Mouse (Mus musculus): ENCODE measurements around the gene Tagln3.

The Tagln3 gene

DNA sequence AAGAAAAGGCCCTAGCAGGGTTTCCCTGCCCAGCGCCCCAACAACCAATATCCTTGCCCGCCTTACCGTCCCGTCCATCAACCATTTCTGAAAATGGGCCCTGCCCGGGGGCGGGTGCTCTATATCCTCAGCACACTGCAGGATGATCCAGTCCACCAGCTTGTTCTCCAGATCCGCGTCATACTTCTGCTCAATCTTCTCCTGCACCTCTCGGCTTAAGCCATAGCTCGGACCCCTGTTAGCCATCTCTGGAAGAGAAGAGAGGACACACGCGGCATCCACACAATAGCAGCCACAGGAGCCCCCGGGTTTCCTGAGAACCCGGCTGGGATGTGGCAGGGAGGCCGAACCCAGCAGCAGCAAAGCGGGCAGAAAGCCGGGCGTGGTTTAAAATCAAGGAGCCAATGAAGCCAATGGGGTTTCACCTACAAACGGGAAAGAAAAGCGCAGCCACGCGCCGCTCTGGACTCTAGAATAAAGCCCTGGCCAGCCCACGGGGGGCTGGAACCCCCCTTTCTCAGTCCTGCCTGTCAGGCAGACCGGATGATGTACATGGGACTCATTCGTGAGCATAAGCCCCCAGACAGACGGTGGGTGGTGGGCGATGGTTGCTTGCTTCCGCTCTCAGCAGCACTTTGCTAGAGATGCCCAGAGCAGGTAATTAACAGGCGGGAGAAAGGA, at the start of gene Tagln3:
Gene Tagln3 (minus strand): TSS at position 548 of the 681 bp plus-strand sequence.
- no peaks in the 10 kb centered on the region; the same call in 1 of the 2 replicates for H3K27me3 ChIP-seq (ENCODE audit: control insufficient read depth, insufficient read depth, low read length, poor library complexity, severe bottlenecking)
- no peaks in the 10 kb centered on the region for H3K36me3 ChIP-seq (ENCODE audit: control insufficient read depth, insufficient read depth, low read length, poor library complexity, severe bottlenecking)
- no peak for DNase-seq (ENCODE audit: low read depth, low spot score)

DNA sequence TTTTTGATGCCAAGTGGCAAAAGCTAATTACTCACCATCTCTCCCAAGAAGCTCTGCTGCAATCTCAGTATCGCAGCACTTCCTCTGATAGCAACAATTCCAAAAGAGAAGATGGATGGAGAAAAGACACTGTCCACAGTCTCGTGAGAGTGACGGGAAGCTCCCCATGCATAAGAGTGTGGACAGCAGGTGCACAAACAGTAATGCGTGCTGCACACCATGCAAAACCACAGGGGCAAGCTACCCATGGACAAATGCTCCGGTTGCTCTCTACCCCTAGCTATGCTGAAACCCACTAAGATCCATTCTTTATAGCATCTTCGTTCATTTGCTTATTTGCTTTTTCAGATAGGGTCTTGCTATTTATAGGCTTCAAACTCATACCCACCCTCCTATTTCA, 46.5 kb upstream of the Tagln3 start:
- Histone ChIP-seq H3K27me3 (ENCODE audit: control insufficient read depth, insufficient read depth, low read length, poor library complexity, severe bottlenecking) (no peaks in the 10 kb centered on the region), H3K36me3 (ENCODE audit: control insufficient read depth, insufficient read depth, low read length, poor library complexity, severe bottlenecking) (no peaks in the 10 kb centered on the region)
- no peak for DNase-seq (ENCODE audit: low read depth, low spot score)

DNA sequence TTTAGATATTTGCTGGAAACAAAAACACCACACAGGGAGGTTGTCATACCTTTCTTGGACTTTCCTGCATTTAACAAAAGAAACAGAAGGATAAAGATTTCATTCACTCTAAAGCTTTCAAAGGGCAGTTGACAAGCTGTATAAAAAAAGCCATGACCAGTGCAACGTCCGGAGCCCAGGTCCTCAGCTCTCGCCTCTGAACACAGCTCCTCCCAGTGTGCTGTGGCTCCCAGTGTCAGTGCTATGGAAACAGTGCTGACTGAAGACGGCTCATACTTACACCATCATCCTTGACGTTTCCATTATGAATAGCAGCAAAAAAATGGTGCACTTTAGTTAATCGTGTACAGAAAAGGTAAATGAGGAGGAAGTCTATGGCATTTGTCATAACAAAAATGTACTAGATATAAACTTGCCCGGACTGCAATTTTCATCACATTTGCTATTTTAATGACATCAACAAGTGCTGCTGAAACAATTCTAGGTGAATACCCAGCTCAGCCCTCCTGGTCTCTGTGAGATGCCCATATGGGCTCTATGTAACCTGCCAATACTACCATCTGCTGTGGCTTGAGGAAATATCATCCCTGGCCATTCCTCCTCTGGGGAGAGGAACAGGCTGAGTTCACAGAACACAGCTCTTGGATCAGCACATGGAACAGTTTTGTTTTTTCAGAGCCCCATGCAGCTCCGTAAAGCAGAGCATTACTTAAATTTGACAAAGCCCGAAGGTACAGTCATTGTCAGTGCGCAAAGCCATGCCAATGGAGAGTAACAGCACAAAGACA, 43.6 kb upstream of the Tagln3 start:
- no peak for DNase-seq (ENCODE audit: low read depth, low spot score)
- H3K36me3 ChIP-seq (ENCODE audit: control insufficient read depth, insufficient read depth, low read length, poor library complexity, severe bottlenecking): no peaks in the 10 kb centered on the region
- H3K27me3 ChIP-seq (ENCODE audit: control insufficient read depth, insufficient read depth, low read length, poor library complexity, severe bottlenecking): no peaks in the 10 kb centered on the region

DNA sequence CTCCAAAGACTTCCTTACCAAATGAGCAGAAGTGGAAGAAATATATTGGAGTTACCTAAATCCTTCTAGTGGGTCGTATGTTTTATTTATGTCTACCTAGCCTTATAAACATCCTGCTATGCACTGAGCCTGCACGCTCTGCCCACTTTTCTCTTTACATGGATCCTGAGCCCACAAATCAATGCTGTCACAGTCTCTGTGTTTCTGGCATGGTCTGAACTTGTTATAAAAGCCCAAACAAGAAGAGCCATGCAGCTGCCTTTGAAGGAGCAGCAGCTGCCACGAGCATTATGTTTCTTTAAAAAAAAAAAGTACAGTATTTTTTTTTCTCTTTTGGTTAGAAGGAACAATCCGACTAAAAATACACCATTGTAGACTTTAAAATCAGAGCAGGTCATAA, 43.0 kb upstream of the Tagln3 start:
- DNase-seq (ENCODE audit: low read depth, low spot score): no peak

DNA sequence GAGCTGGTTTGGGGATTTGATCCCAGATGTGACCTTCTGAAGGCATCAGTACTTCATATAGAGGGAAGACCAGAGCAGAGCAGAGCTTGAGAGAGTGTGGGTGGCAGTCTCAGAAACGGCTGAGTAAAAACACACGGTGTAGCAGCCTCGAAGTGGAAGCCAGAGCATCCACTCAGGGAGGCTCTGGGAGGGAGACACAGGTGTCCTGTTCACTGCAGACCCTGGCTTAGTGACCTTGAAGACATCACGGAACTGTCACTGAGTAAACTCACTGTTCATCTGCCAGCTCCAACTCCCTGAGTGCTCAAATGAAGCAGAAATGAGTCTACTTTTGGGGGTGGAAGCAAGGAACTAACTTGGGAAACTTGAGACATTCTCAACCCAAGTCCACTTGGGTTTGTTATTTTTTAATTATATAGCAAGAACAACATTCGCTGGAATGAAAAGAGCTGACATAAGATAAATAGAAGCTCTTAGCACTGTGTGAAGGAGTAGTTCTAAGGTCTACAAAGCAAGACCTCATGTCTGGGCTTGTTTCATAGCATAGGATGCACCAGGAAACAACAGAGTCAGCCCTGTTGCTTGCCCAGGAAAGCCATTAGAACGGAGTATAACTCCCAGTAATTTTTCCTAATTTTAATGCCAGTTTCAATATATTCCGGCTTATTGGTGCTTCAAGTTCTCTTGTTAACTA, 41.5 kb upstream of the Tagln3 start:
- no peaks in the 10 kb centered on the region for H3K27me3 ChIP-seq (ENCODE audit: control insufficient read depth, insufficient read depth, low read length, poor library complexity, severe bottlenecking)
- no peak for DNase-seq (ENCODE audit: low read depth, low spot score)
- no peaks in the 10 kb centered on the region for H3K36me3 ChIP-seq (ENCODE audit: control insufficient read depth, insufficient read depth, low read length, poor library complexity, severe bottlenecking)

More for the DNA sequence above, 43.0 kb upstream of the Tagln3 start:
- Histone ChIP-seq H3K36me3 (ENCODE audit: control insufficient read depth, insufficient read depth, low read length, poor library complexity, severe bottlenecking) (no peaks in the 10 kb centered on the region), H3K27me3 (ENCODE audit: control insufficient read depth, insufficient read depth, low read length, poor library complexity, severe bottlenecking) (no peaks in the 10 kb centered on the region)

DNA sequence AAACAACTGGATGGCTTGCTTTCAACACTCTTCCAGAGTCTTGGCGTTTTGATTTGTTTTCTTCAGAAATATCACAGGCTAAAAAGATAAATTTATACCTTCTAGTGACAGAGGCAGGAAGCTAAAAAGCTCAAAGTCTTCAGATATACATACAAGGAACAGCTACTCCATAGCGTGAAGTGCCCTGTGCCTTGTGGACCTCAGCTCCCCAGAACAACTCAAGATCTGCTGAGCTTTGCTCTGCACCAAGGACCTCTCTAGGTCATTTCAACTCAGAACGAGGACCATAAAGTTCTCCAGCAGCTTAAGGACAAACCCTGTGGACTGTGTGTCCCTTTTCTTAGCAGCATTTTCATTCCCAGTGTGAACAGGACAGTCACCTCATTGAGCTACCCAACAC, 40.7 kb upstream of the Tagln3 start:
- DNase-seq (ENCODE audit: low read depth, low spot score): no peak
- no peaks in the 10 kb centered on the region for H3K36me3 ChIP-seq (ENCODE audit: control insufficient read depth, insufficient read depth, low read length, poor library complexity, severe bottlenecking)

DNA sequence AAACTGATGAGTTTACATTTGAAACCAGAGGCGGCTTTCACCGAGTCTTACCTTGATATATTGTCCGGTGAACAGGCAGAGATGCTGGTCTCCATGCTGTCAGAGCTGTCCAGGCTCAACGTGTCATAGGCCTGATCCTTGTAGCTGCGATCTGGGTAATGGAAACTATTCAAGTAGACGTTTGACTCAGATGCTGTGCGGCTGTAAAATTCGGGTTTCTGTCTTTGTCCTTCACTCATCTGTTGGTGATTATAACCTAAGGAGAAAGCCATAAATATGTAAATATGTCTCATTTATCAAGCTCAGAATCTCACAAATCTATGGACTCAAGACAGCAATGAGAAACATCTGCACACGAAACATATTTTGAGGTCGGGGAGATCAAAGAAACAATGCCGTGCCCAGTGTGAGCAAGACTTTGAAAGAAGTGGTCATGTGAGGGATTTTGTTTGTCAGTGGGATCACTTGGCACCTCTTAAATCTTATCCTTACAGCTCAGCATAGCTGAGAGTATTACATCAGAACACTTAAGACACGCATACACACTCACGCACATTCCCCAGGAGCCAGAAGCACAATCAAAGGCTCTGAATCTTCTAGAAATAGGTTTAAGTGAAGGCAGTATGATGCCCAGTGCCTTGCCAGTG, 38.6 kb upstream of the Tagln3 start:
- H3K27me3 ChIP-seq (ENCODE audit: control insufficient read depth, insufficient read depth, low read length, poor library complexity, severe bottlenecking): no peaks in the 10 kb centered on the region
- no peak for DNase-seq (ENCODE audit: low read depth, low spot score)
- H3K36me3 ChIP-seq (ENCODE audit: control insufficient read depth, insufficient read depth, low read length, poor library complexity, severe bottlenecking): no peaks in the 10 kb centered on the region

More for the DNA sequence above, 40.7 kb upstream of the Tagln3 start:
- no peaks in the 10 kb centered on the region for H3K27me3 ChIP-seq (ENCODE audit: control insufficient read depth, insufficient read depth, low read length, poor library complexity, severe bottlenecking)

DNA sequence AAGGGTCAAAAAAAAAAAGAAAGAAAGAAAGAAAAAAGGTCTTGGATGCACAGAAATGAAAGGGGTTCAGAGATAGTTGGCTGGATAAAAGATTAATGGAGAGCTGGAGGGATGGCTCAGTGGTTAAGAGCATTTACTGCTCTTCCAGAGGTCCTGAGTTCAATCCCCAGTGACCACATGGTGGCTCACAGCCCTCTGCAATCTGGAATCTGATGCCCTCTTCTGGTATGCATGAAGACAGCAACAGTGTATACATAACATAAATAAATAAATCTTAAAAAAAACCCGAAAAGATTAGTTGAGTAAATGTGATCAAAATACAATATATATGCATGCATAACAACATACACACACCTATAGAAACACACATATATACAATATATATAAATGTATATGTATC, 37.0 kb upstream of the Tagln3 start:
- no peak for DNase-seq (ENCODE audit: low read depth, low spot score)
- Histone ChIP-seq H3K36me3 (ENCODE audit: control insufficient read depth, insufficient read depth, low read length, poor library complexity, severe bottlenecking) (no peaks in the 10 kb centered on the region), H3K27me3 (ENCODE audit: control insufficient read depth, insufficient read depth, low read length, poor library complexity, severe bottlenecking) (no peaks in the 10 kb centered on the region)

DNA sequence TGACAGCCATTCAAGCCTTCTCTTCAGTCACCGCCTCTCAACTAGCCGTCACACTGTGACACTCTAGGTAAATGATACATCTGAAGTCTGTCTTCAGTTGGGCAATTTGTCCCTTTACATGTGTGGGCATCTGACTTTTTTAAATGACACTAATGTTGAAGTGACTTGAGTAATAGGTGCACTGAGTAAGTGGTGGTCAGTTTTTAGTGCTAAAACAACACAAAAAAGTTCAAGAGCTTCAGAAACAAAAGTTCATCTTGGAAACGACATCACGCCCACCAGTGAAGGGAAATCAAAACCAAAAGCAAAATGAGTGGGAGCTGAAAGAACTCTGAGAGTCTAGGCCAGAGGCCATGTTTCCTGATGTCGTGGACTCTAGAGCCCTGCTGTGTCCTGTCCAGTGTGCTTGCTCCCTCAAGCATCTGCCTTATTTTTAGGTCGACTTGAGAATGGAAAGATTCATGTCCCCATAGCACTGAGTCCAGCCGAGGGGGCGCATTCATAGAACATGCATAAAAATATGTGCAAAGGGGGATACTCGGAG, 34.4 kb upstream of the Tagln3 start:
- Histone ChIP-seq H3K36me3 (ENCODE audit: control insufficient read depth, insufficient read depth, low read length, poor library complexity, severe bottlenecking) (no peaks in the 10 kb centered on the region), H3K27me3 (ENCODE audit: control insufficient read depth, insufficient read depth, low read length, poor library complexity, severe bottlenecking) (no peaks in the 10 kb centered on the region)
- DNase-seq (ENCODE audit: low read depth, low spot score): no peak

DNA sequence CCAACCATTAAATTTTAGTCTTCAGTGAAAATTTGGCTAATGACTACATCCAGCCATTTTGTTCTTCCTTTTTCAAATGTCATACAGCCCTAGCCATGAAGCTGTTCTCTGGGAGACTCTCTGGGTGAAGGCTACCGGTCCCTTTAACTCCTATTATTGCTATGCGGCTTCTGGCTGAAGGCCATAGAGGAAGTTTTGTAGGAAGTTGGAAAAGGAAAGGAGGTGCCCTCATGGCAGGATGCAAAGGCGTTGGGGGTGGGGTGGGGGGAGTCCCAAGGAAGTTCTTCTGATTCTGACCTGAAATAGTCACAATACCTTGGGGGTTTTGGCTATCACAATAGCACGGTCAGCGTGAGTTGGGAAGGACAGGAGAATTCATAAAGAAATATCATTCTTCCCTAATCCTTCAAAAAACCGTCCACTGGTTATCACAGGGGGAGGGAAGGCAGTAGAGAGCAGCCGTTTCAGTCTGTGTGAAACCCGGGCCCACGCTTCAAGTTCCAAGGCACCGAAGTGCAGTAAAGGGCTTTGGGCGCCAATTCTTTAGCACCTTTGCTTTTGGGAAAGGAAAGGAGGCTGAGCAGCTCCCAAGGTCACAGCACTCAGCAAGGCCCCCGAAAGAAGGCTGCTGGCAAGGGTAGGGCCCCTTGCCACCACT, 33.1 kb upstream of the Tagln3 start:
- no peak for DNase-seq (ENCODE audit: low read depth, low spot score)
- no peaks in the 10 kb centered on the region for H3K27me3 ChIP-seq (ENCODE audit: control insufficient read depth, insufficient read depth, low read length, poor library complexity, severe bottlenecking)
- no peaks in the 10 kb centered on the region for H3K36me3 ChIP-seq (ENCODE audit: control insufficient read depth, insufficient read depth, low read length, poor library complexity, severe bottlenecking)

DNA sequence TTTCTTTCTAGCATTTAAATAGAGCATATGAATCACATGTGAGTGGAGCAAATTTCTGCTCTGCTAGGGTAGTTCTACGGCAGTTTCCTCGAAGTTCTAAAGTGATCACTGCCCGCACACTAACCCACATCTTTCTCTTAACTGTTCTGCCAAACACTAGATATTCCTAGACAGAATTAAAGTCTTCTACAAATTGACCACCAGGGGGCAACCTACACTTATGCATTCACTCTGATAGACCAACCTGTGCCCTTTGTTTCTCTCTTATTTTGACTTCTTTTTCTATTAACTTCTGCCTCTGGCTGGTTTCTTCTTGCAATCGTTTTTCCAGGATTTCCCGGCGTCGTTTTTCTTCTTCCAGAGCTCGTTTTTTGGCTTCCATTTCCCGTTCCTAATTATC, 32.4 kb upstream of the Tagln3 start:
- Histone ChIP-seq H3K27me3 (ENCODE audit: control insufficient read depth, insufficient read depth, low read length, poor library complexity, severe bottlenecking) (no peaks in the 10 kb centered on the region), H3K36me3 (ENCODE audit: control insufficient read depth, insufficient read depth, low read length, poor library complexity, severe bottlenecking) (no peaks in the 10 kb centered on the region)
- peak; percentile 74 for DNase-seq (ENCODE audit: low read depth, low spot score)

DNA sequence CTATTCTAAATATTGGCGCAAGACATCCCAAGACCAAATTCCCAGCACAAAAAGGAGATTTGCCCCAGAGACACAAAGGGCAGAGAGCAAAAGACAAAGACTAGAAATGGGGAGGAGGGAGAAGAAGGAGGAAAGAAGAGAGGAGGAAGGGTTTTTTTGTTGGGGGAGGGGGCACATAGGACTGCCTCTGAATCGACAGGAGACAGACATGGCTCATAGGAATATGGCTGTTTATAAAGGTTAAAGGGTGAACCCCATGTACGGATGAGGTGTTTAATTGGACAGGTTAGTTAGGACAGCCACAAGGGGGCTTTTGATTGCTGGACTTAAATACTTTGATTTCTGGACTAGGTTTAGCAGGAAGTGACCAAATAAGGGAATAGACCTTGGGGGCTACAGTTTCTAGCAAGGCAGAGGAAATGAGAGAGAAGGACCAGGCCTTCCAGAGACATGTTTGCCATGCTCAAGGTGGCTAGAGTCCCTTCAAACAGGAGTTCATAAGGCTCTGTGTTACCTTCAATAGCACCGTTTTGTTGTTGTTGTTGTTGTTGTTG, 19.3 kb upstream of the Tagln3 start:
- H3K27me3 ChIP-seq (ENCODE audit: control insufficient read depth, insufficient read depth, low read length, poor library complexity, severe bottlenecking): no peaks in the 10 kb centered on the region
- DNase-seq (ENCODE audit: low read depth, low spot score): peak; percentile 22

DNA sequence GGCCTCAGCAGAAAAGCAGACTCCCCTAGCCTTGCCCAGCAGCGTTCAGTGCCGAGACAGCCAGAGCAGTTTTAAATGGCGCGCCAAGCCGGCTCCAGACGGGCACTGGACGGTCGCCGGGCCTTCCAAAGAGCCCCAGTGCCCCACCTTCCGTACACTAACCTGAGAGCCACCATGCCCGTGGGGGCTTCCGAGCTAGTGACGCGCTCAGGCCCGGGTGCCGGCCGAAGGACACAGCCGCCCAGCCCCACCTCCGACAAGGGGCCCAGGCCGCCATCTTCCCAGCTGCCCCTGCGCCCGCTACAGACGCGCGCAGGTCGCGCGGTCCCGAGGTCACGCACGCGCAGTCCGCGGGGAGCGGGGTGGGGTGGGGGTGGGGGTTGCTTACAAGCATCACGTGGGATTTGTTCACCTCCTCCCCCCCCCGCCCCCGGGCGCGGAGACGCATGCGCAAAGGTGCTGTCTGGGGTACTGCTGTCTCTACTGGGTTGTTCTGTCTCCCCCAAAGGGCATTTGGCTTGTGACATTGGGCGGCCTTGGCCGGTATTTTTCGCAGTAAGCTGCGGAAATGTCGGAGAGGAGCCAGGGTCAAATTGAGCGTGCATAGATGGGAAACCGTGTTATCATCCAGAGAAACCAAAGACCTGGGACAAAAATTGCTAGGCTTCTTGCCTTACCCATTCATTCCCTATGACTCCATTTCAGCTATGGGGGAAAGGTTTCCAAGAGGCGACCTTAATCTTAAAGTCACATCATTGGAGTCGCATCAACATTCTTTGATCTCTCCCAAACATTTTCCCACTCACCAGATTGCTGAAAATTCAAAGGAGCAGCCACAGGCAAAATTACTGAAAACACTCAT, 18.4 kb upstream of the Tagln3 start, which contains the start of gene Abhd10:
Gene Abhd10 (minus strand): TSS at position 341 of the 862 bp plus-strand sequence.
- peak; percentile 96 for DNase-seq (ENCODE audit: low read depth, low spot score)
- H3K36me3 ChIP-seq (ENCODE audit: control insufficient read depth, insufficient read depth, low read length, poor library complexity, severe bottlenecking): no peaks in the 10 kb centered on the region
- no peaks in the 10 kb centered on the region for H3K27me3 ChIP-seq (ENCODE audit: control insufficient read depth, insufficient read depth, low read length, poor library complexity, severe bottlenecking)

More for the DNA sequence above, 19.3 kb upstream of the Tagln3 start:
- H3K36me3 ChIP-seq (ENCODE audit: control insufficient read depth, insufficient read depth, low read length, poor library complexity, severe bottlenecking): no peaks in the 10 kb centered on the region
